Mouse (Mus musculus) ovary, postnatal 10 days (tissue): ENCODE measurements around the gene Stk38l.
"Not testable (repeated sequence)": the region's sequence is repeated elsewhere in the genome, so short reads cannot be mapped to it uniquely, and the experiment has no call there.

Experiments used
- DNase-seq: peaks from one replicate; pipeline ENCODE4 v3.0.0; 2022; ENCODE audit warnings: low spot score

The Stk38l gene

GRCm38 (mm10) chr6:146733554-146733953 is 8.8 kb downstream of the Stk38l start:
- no peak for DNase-seq

DNA sequence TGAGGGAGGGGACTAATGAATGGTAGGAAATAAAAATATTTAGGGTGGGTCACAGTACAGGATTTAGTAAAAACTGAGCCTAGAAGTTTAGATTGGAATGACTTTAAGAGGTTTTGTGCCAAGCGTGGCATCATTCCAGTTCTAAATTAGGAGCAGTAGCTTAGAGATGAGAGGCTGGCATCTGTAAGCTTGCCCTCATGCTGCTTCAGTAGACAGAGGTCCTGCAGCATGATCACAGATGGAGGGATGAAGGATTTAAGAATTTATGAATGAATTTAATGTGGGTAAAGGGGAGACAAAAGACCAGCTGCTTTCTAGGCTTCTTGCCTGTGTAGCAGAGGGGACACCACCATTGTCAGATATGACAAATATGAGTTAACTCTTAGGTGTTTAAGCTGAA is 14.1 kb downstream of the Stk38l start:
- no peak for DNase-seq

DNA sequence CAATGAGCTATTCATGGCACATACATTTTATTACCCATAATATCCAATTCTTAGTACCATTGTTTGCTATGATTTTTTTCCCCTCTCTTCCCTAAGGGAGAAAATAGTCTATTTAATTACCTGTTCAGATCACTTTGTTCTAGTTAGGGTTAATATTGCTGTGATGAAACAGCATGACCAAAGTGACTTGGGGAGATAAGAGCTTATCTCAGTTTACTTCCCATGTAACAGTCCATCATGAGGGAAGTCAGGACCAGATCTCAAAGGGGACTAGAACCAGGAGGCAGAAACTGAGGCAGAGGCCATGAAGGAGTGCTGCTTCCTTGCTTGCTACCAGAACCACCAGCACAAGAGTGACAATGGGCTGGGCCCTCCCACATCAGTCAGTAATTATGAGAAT is 15.9 kb downstream of the Stk38l start:
- no peak for DNase-seq

DNA sequence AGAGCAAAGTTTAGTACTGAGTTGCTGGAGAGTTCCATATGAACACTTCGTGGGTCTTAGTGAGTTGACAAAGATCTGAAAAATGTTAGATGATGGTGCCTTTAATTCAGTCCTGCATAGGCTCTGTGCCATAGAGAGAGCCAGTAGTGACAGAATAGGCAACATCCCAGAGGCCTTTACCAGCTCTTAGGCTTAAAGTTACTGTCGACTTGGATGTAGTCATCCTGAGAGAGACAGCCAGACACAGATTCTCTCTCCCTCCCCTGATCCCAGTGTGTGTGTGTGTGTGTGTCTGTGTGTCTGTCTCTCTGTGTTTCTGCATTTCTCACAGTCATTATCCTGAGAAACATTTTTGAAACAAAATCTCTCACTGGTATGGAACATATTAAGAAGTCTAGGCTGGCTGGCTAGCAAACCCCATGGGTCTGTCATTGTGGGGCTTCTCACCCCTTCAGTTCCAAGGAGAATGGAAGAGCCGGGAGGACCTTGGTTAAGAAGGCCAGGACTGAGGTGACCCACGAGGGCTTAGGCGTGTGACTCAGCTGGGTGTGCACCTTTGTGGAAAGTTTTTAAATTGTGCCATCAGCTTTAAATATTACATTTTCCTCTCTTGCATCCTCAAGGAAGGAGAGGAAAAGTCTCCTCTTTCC is 17.3 kb downstream of the Stk38l start:
- no peak for DNase-seq

DNA sequence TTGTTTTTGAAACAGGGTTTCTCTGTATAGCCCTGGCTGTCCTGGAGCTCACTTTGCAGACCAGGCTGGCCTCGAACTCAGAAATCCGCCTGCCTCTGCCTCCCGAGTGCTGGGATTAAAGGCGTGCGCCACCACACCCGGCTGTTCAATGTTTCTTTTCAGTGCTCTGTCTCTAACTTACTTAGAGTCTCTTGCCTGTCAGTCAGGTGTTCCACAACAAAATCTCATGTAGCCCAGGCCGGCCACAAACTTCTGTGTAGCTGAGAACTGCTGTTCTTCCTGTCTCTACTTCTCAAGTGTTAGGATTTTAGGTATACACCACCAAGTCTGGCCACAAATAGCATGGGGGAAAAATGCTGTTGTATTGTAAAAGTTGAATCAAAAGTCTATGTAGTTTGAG is 19.5 kb downstream of the Stk38l start:
- DNase-seq = not testable (repeated sequence)

GRCm38 (mm10) chr6:146745180-146745579 is 20.4 kb downstream of the Stk38l start:
- no peak for DNase-seq

DNA sequence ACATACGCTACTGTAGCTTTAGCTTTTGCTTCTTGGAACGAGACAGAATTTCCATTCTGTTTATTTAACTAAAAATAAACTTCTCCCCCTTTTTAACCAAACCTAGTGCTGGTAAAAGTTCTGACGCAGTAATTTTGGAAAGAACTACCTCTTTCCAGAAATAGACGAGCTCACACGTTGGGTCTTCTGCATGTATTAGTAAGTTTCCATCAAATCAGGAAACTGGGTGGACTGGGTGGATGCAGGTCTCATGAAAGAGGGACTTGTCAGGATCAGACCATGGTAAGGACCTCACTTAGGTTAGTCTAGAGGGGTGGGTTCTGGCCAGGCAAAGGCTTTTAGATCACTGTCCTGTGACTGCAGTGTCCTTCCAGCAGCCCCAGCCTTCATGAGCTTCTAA is 21.8 kb downstream of the Stk38l start:
- no peak for DNase-seq

DNA sequence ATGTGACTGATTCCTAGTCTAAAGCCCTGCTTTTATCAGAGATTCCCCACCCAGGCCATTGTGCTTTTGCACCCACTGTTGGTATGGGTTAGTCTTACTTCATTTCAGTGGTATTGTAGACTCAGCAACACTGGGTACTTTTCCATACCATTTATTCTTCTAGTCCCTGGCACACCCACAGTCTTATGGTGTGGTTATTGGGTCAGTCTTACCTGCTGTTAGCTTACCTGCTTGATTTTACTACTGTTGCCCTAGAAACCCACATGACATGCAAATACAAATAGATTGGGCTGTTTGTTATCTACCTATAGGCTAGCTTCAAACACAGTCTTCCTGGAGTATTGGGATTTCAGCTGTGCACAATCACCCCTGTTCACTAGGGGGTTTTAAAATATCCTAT is 22.3 kb downstream of the Stk38l start:
- no peak for DNase-seq

DNA sequence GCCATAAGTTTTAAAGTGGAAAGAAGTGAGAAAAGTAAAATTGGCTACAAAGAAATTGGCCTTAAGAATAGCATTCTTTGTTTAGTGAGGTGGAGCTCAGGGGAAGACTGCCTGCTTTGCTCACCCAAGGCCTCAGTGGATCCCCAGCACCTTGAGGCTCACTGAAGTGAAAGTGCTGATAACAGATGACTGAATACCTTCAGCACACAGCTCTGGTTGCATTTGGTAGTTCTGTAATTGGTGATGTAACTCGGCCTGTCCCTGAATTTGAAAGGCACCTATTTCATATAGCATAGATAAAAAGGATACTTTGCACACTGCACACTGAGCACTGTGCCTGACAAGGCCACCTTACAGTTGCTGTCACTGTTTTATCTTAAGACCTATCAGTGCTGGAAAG is 23.5 kb downstream of the Stk38l start:
- no peak for DNase-seq

DNA sequence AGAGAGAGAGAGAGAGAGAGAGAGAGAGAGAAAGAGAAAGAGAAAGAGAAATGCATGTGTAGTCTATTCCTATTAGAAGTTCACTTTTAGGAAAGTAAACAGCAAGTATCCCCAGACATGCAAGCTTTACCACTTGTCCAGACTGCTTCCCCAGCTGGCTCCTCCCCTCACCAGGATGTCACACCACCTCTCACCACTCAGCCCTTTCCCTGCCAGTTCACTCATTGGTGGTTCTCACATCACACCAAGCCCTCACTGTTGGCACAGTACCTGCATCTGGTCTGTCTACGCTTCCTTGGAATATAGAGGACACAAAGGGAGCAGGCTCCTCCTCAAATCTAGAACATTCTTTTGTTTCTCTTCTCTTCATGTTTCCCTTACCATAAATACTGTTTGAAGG is 26.9 kb downstream of the Stk38l start:
- no peak for DNase-seq

DNA sequence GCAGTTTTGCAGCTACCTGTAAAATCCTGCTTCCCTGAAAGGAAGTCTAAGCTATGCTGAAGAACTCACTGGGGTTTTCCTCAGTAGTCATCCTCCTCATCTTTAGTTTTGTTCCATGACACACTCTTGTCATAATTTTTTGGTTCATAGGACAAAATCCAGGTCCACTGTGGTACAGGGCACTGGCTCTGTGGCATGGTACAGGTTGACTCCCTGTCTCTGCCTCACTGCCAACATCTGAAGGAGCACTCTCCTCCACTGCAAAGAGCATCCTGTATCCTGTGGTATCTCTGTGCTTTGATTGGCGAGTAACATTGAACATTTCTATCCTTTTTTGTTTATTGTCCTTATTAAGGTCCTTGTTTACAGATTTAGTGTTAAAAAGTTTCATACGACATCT is 27.4 kb downstream of the Stk38l start:
- no peak for DNase-seq

- DNase-seq = no peak
Measured at GRCm38 (mm10) chr6:146752612-146753011, 27.8 kb downstream of the Stk38l start.

DNA sequence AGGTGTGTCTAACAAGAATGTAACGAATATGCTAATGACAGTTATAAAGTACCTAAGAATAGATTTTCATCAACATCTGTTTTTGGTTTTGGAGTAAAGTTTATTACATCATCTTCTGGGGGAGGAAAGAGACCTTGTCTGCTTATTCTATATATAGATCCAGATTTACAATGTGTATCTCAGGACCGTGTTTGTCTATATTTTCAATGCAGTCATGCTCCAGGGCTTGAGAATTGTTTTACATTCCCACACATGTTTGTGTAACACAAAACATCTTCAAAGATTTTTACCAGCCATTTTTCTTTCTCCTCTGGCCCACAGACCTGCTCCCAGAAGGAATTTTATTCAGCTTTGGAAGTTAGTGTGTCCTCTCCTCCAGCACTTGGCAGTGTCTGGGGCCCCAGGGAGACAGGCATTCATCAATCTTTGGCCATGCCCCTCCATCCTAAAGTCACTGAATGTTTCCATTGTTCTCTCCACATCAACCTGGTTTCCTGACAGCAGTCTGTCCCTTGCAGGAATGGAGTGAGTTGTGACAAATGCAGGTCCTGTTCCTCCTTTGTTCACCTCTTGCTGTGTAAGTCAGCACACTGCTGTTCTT is 28.9 kb downstream of the Stk38l start:
- no peak for DNase-seq

DNA sequence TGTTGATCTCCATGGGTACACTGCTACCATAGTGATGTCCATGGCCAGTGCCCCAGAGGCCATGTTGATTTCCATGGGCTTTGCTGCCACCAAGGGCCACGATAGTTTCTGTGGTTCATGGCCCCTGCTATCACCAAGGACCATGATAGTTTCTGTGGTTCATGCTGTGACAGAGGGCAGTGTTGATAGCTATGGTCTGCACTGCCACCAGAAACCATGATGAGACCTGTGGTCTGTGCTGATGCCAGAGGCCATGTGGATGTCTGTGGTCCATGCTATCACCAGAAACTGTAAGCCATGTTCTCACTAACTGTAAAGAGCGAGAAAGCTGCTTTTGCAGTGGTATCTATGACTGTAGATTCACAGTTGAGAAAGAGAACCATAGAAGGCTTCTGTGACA is 30.3 kb downstream of the Stk38l start:
- DNase-seq = no peak

- no peak for DNase-seq
Measured at GRCm38 (mm10) chr6:146755679-146756078, 30.9 kb downstream of the Stk38l start.

DNA sequence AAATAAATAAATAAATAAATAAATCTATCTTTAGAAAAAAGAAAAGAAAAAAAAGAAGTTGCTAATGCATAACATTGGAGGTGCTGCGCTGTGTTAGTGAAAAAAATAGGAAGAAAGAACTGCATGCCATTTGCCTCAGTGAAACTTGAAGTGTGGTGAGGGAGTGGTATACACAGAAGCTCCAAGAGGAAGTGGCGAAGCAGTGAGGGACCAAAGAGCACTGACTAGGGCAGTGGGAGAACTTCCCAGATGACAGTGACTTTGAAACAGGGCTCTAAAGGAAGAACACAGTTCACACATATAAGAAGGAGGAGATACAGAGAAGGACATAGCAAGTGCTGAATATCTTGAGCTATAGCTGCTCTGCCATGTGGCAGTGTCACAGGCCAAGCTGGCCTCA is 34.2 kb downstream of the Stk38l start:
- DNase-seq = no peak

DNA sequence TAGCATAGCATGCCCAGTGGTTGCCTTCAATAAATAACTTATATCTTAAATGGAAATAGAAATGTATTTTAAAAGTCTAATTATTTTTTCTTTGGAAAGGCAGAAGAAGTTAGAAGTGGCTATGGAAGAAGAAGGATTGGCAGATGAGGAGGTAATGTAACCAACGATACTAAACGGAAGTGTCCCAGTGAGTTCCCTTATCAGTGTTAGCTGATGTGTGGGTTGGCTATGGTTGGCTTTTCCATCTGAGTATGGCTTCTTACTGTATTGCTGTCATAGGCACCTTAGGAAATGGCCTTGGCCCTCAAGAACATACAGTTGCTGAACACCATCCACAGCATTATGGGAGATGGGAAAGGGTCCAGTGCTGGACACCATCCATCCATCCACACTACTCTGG is 35.2 kb downstream of the Stk38l start:
- DNase-seq = no peak

- DNase-seq = no peak
Measured at GRCm38 (mm10) chr6:146760736-146761135, 35.9 kb downstream of the Stk38l start.

- DNase-seq = no peak
Measured at GRCm38 (mm10) chr6:146762264-146762898, 37.6 kb downstream of the Stk38l start.

- no peak for DNase-seq
Measured at GRCm38 (mm10) chr6:146764593-146764992, 39.8 kb downstream of the Stk38l start.

GRCm38 (mm10) chr6:146765270-146765669 is 40.5 kb downstream of the Stk38l start:
- no peak for DNase-seq

GRCm38 (mm10) chr6:146768813-146769404 is 44.1 kb downstream of the Stk38l start:
- no peak for DNase-seq

- no peak for DNase-seq
Measured at GRCm38 (mm10) chr6:146770005-146770745, 45.4 kb downstream of the Stk38l start.
